Mouse (Mus musculus): ENCODE results near the gene Defb20.

Defb20 gene

GRCm38 (mm10) chr2:152498020-152498419 lies 21.2 kb downstream of the Defb20 start:
- DNase-seq (ENCODE audit: low spot score in 2 of 2) = no peak

- DNase-seq (ENCODE audit: low spot score in 2 of 2) = no peak
Measured at GRCm38 (mm10) chr2:152500204-152500862, 23.5 kb downstream of the Defb20 start.

- no peak for DNase-seq (ENCODE audit: low spot score in 2 of 2)
Measured at GRCm38 (mm10) chr2:152500863-152501229, 24.0 kb downstream of the Defb20 start.

- no peak for DNase-seq (ENCODE audit: low spot score in 2 of 2)
Measured at GRCm38 (mm10) chr2:152503950-152504349, 27.1 kb downstream of the Defb20 start.

GRCm38 (mm10) chr2:152511592-152511991 lies 34.7 kb downstream of the Defb20 start, which contains the start of gene Defb26:
Gene Defb26 (minus strand): TSS chr2:152511692.
- DNase-seq (ENCODE audit: low spot score in 2 of 2) = no peak

- no peak for DNase-seq (ENCODE audit: low spot score in 2 of 2)
Measured at GRCm38 (mm10) chr2:152516084-152516483, 39.2 kb downstream of the Defb20 start.

GRCm38 (mm10) chr2:152517981-152518380 lies 41.1 kb downstream of the Defb20 start, which contains the start of gene Defb28:
Gene Defb28 (plus strand): TSS chr2:152518255.
- no peak for DNase-seq (ENCODE audit: low spot score in 2 of 2)

All from frontal cortex, postnatal 36 days (tissue).